Mouse (Mus musculus): ENCODE results near the gene Lrrc63. TPM values are rescaled to one million over a fixed set of nuclear protein-coding genes. Genes with fewer than 3 reads are reported as not detected.

The Lrrc63 gene
- polyA plus RNA-seq, 1 experiment from 2014 or later = not detected

- Histone ChIP-seq H3K36me3 (ENCODE audit: control insufficient read depth, insufficient read depth, low read length) (no peaks in the 10 kb centered on the region), H3K4me3 (ENCODE audit: low read depth, low read length) (no peak overlapping the region), H3K4me1 (ENCODE audit: control insufficient read depth, insufficient read depth, low read length) (0 out of 2 replicates have a peak, but pooled peaks cover 6% of the 10 kb centered on the region), H3K27ac (ENCODE audit: low read length) (no peak overlapping the region), H3K27me3 (ENCODE audit: control insufficient read depth, insufficient read depth, low read length) (no peaks in the 10 kb centered on the region), H3K9me3 (ENCODE audit: control insufficient read depth, low read depth, low read length) (no peaks in the 10 kb centered on the region), H3K9ac (replicated peaks; ENCODE audit: low read depth, low read length) (no peak overlapping the region), H3K4me2 (replicated peaks; ENCODE audit: low read depth, low read length) (no peak overlapping the region)
- 88% methylated on average over 9 of the region's 9 CpGs for WGBS
- no peak for ATAC-seq (ENCODE audit: insufficient number of reproducible peaks, insufficient read depth, low FRiP score, low read depth)
These were observed 44.3 kb upstream of the Lrrc63 start for GRCm38 (mm10) chr14:75174731-75175555.

GRCm38 (mm10) chr14:75174296-75174695 is 43.6 kb upstream of the Lrrc63 start:
- Histone ChIP-seq H3K4me3 (ENCODE audit: low read depth, low read length) (no peak overlapping the region), H3K36me3 (ENCODE audit: control insufficient read depth, insufficient read depth, low read length) (no peaks in the 10 kb centered on the region), H3K4me2 (replicated peaks; ENCODE audit: low read depth, low read length) (no peak overlapping the region), H3K27ac (ENCODE audit: low read length) (no peak overlapping the region), H3K9ac (replicated peaks; ENCODE audit: low read depth, low read length) (no peak overlapping the region), H3K4me1 (ENCODE audit: control insufficient read depth, insufficient read depth, low read length) (0 out of 2 replicates have a peak, but pooled peaks cover 6% of the 10 kb centered on the region), H3K27me3 (ENCODE audit: control insufficient read depth, insufficient read depth, low read length) (no peaks in the 10 kb centered on the region), H3K9me3 (ENCODE audit: control insufficient read depth, low read depth, low read length) (no peaks in the 10 kb centered on the region)
- WGBS = 76% methylated on average over 8 of the region's 8 CpGs
- ATAC-seq (ENCODE audit: insufficient number of reproducible peaks, insufficient read depth, low FRiP score, low read depth) = no peak

GRCm38 (mm10) chr14:75170546-75170945 is 39.9 kb upstream of the Lrrc63 start:
- no peak for ATAC-seq (ENCODE audit: insufficient number of reproducible peaks, insufficient read depth, low FRiP score, low read depth)
- H3K4me1 ChIP-seq (ENCODE audit: control insufficient read depth, insufficient read depth, low read length) = no peaks in the 10 kb centered on the region
- WGBS = 68% methylated on average over 1 of the region's 1 CpGs
- H3K27me3 ChIP-seq (ENCODE audit: control insufficient read depth, insufficient read depth, low read length) = no peaks in the 10 kb centered on the region
- H3K27ac ChIP-seq (ENCODE audit: low read length) = no peak overlapping the region
- H3K9me3 ChIP-seq (ENCODE audit: control insufficient read depth, low read depth, low read length) = no peaks in the 10 kb centered on the region
- no peak overlapping the region for H3K4me3 ChIP-seq (ENCODE audit: low read depth, low read length)
- H3K4me2 ChIP-seq (replicated peaks; ENCODE audit: low read depth, low read length) = no peak overlapping the region
- no peaks in the 10 kb centered on the region for H3K36me3 ChIP-seq (ENCODE audit: control insufficient read depth, insufficient read depth, low read length)
- H3K9ac ChIP-seq (replicated peaks; ENCODE audit: low read depth, low read length) = no peak overlapping the region

GRCm38 (mm10) chr14:75168501-75168900 is 37.8 kb upstream of the Lrrc63 start:
- Histone ChIP-seq H3K4me2 (replicated peaks; ENCODE audit: low read depth, low read length) (no peak overlapping the region), H3K9me3 (ENCODE audit: control insufficient read depth, low read depth, low read length) (no peaks in the 10 kb centered on the region), H3K4me1 (ENCODE audit: control insufficient read depth, insufficient read depth, low read length) (no peaks in the 10 kb centered on the region), H3K27ac (ENCODE audit: low read length) (no peak overlapping the region), H3K36me3 (ENCODE audit: control insufficient read depth, insufficient read depth, low read length) (no peaks in the 10 kb centered on the region), H3K4me3 (ENCODE audit: low read depth, low read length) (no peak overlapping the region), H3K27me3 (ENCODE audit: control insufficient read depth, insufficient read depth, low read length) (no peaks in the 10 kb centered on the region), H3K9ac (replicated peaks; ENCODE audit: low read depth, low read length) (no peak overlapping the region)
- 76% methylated on average over 3 of the region's 3 CpGs for WGBS
- ATAC-seq (ENCODE audit: insufficient number of reproducible peaks, insufficient read depth, low FRiP score, low read depth) = no peak

GRCm38 (mm10) chr14:75165574-75166131 is 35.0 kb upstream of the Lrrc63 start:
- Histone ChIP-seq H3K27ac (ENCODE audit: low read length) (no peak overlapping the region), H3K36me3 (ENCODE audit: control insufficient read depth, insufficient read depth, low read length) (no peaks in the 10 kb centered on the region), H3K4me2 (replicated peaks; ENCODE audit: low read depth, low read length) (no peak overlapping the region), H3K9me3 (ENCODE audit: control insufficient read depth, low read depth, low read length) (no peaks in the 10 kb centered on the region), H3K4me3 (ENCODE audit: low read depth, low read length) (no peak overlapping the region), H3K4me1 (ENCODE audit: control insufficient read depth, insufficient read depth, low read length) (no peaks in the 10 kb centered on the region), H3K9ac (replicated peaks; ENCODE audit: low read depth, low read length) (no peak overlapping the region), H3K27me3 (ENCODE audit: control insufficient read depth, insufficient read depth, low read length) (no peaks in the 10 kb centered on the region)
- 53% methylated on average over 2 of the region's 2 CpGs for WGBS
- ATAC-seq (ENCODE audit: insufficient number of reproducible peaks, insufficient read depth, low FRiP score, low read depth) = no peak

- WGBS = 92% methylated on average over 9 of the region's 9 CpGs
- H3K4me1 ChIP-seq (ENCODE audit: control insufficient read depth, insufficient read depth, low read length) = no peaks in the 10 kb centered on the region
- H3K4me3 ChIP-seq (ENCODE audit: low read depth, low read length) = no peak overlapping the region
- H3K27ac ChIP-seq (ENCODE audit: low read length) = no peak overlapping the region
- H3K27me3 ChIP-seq (ENCODE audit: control insufficient read depth, insufficient read depth, low read length) = no peaks in the 10 kb centered on the region
- no peaks in the 10 kb centered on the region for H3K9me3 ChIP-seq (ENCODE audit: control insufficient read depth, low read depth, low read length)
- H3K4me2 ChIP-seq (replicated peaks; ENCODE audit: low read depth, low read length) = no peak overlapping the region
- ATAC-seq (ENCODE audit: insufficient number of reproducible peaks, insufficient read depth, low FRiP score, low read depth) = no peak
- no peaks in the 10 kb centered on the region for H3K36me3 ChIP-seq (ENCODE audit: control insufficient read depth, insufficient read depth, low read length)
- H3K9ac ChIP-seq (replicated peaks; ENCODE audit: low read depth, low read length) = no peak overlapping the region
These were observed 33.7 kb upstream of the Lrrc63 start for GRCm38 (mm10) chr14:75164345-75164744.

GRCm38 (mm10) chr14:75163866-75164265 is 33.2 kb upstream of the Lrrc63 start:
- 91% methylated on average over 8 of the region's 8 CpGs for WGBS
- H3K9ac ChIP-seq (replicated peaks; ENCODE audit: low read depth, low read length) = no peak overlapping the region
- no peak for ATAC-seq (ENCODE audit: insufficient number of reproducible peaks, insufficient read depth, low FRiP score, low read depth)
- H3K4me2 ChIP-seq (replicated peaks; ENCODE audit: low read depth, low read length) = no peak overlapping the region
- H3K27ac ChIP-seq (ENCODE audit: low read length) = no peak overlapping the region
- no peaks in the 10 kb centered on the region for H3K36me3 ChIP-seq (ENCODE audit: control insufficient read depth, insufficient read depth, low read length)
- no peaks in the 10 kb centered on the region for H3K4me1 ChIP-seq (ENCODE audit: control insufficient read depth, insufficient read depth, low read length)
- H3K9me3 ChIP-seq (ENCODE audit: control insufficient read depth, low read depth, low read length) = no peaks in the 10 kb centered on the region
- no peaks in the 10 kb centered on the region for H3K27me3 ChIP-seq (ENCODE audit: control insufficient read depth, insufficient read depth, low read length)
- H3K4me3 ChIP-seq (ENCODE audit: low read depth, low read length) = no peak overlapping the region

GRCm38 (mm10) chr14:75159375-75159774 is 28.7 kb upstream of the Lrrc63 start:
- Histone ChIP-seq H3K27ac (ENCODE audit: low read length) (no peak overlapping the region), H3K4me1 (ENCODE audit: control insufficient read depth, insufficient read depth, low read length) (no peaks in the 10 kb centered on the region), H3K4me3 (ENCODE audit: low read depth, low read length) (no peak overlapping the region), H3K9me3 (ENCODE audit: control insufficient read depth, low read depth, low read length) (no peaks in the 10 kb centered on the region), H3K4me2 (replicated peaks; ENCODE audit: low read depth, low read length) (no peak overlapping the region), H3K9ac (replicated peaks; ENCODE audit: low read depth, low read length) (no peak overlapping the region), H3K36me3 (ENCODE audit: control insufficient read depth, insufficient read depth, low read length) (no peaks in the 10 kb centered on the region), H3K27me3 (ENCODE audit: control insufficient read depth, insufficient read depth, low read length) (no peaks in the 10 kb centered on the region)
- ATAC-seq (ENCODE audit: insufficient number of reproducible peaks, insufficient read depth, low FRiP score, low read depth) = no peak
- 86% methylated on average over 2 of the region's 2 CpGs for WGBS
